Mouse (Mus musculus): Measurements from ENCODE around the gene Eif4e.

DNA sequence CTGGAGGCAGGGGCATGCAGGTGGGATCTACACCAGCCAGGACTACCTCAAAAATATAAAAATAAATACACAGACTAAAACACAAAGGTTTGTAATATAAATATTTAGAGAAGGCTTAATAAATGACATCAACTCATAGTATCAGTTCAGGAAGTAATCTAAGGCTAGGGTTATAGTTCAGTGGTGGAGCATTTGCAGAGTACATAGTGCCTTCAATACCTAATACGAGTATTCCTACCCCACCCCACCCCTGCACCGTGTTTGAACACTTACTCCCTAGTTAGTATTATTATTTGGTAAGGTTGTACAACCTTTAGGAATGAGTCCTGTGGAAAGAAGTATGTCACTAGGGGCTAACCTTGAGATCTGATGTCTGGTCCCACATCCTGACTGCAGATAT, 42.7 kb upstream of the Eif4e start:
- no peak for TF ChIP-seq POLR2A (IDR thresholded peaks at IDR 0.05; ENCODE audit: low read depth, low read length)
- no peak for TF ChIP-seq CTCF (IDR thresholded peaks at IDR 0.05; ENCODE audit: borderline replicate concordance, insufficient read depth, low read length)
